Mouse (Mus musculus): ENCODE results near the gene Herpud1. TPM values are rescaled to one million over a fixed set of nuclear protein-coding genes. Genes with fewer than 3 reads are reported as not detected.

Gene Herpud1
- polyA plus RNA-seq, 1 experiment: 218 TPM

- no peaks in the 10 kb centered on the region for H3K27me3 ChIP-seq (ENCODE audit: control insufficient read depth, insufficient read depth, low read length)
- 62% methylated on average over 5 of the region's 5 CpGs for WGBS
- peak overlapping the region; percentile 33; the same call in 1 of the 2 replicates for H3K27ac ChIP-seq (ENCODE audit: control insufficient read depth, insufficient read depth, low read length)
- DNase-seq: no peak
- peaks cover 17% of the 10 kb centered on the region for H3K4me1 ChIP-seq (replicated peaks; ENCODE audit: control insufficient read depth, insufficient read depth, low read length)
- no peak overlapping the region for H3K4me3 ChIP-seq (ENCODE audit: control insufficient read depth, insufficient read depth, low read length)
- no peak for TF ChIP-seq POLR2A (IDR thresholded peaks at IDR 0.05; ENCODE audit: control insufficient read depth, extremely low read depth, insufficient read depth, low read length, poor library complexity)
- TF ChIP-seq CTCF (IDR thresholded peaks at IDR 0.05; ENCODE audit: borderline replicate concordance, control insufficient read depth, extremely low read depth, insufficient read depth, low read length, poor library complexity): no peak
- no peaks in the 10 kb centered on the region for H3K36me3 ChIP-seq (ENCODE audit: control insufficient read depth, insufficient read depth, low read length)
These were observed 15.4 kb upstream of the Herpud1 start for GRCm38 (mm10) chr8:94370839-94371238.

GRCm38 (mm10) chr8:94372955-94373599 lies 13.2 kb upstream of the Herpud1 start:
- WGBS: 63% methylated on average over 6 of the region's 6 CpGs
- peaks cover 21% of the 10 kb centered on the region for H3K4me1 ChIP-seq (replicated peaks; ENCODE audit: control insufficient read depth, insufficient read depth, low read length)
- H3K27ac ChIP-seq (ENCODE audit: control insufficient read depth, insufficient read depth, low read length): 0 out of 2 replicates have a peak overlapping the region, but pooled peaks have one; percentile 22

GRCm38 (mm10) chr8:94375551-94375991 lies 10.7 kb upstream of the Herpud1 start:
- TF ChIP-seq POLR2A (IDR thresholded peaks at IDR 0.05; ENCODE audit: control insufficient read depth, extremely low read depth, insufficient read depth, low read length, poor library complexity): no peak
- no peak for TF ChIP-seq CTCF (IDR thresholded peaks at IDR 0.05; ENCODE audit: borderline replicate concordance, control insufficient read depth, extremely low read depth, insufficient read depth, low read length, poor library complexity)
- Histone ChIP-seq H3K27ac (ENCODE audit: control insufficient read depth, insufficient read depth, low read length) (no peak overlapping the region; the same call in 1 of the 2 replicates), H3K4me3 (ENCODE audit: control insufficient read depth, insufficient read depth, low read length) (no peak overlapping the region), H3K36me3 (ENCODE audit: control insufficient read depth, insufficient read depth, low read length) (no peaks in the 10 kb centered on the region), H3K4me1 (replicated peaks; ENCODE audit: control insufficient read depth, insufficient read depth, low read length) (peaks cover 21% of the 10 kb centered on the region), H3K27me3 (ENCODE audit: control insufficient read depth, insufficient read depth, low read length) (no peaks in the 10 kb centered on the region)
- peak; percentile 20 for DNase-seq
- 16% methylated on average over 3 of the region's 3 CpGs for WGBS

More at GRCm38 (mm10) chr8:94372955-94373599, 13.2 kb upstream of the Herpud1 start:
- Histone ChIP-seq H3K36me3 (ENCODE audit: control insufficient read depth, insufficient read depth, low read length) (no peaks in the 10 kb centered on the region), H3K27me3 (ENCODE audit: control insufficient read depth, insufficient read depth, low read length) (no peaks in the 10 kb centered on the region), H3K4me3 (ENCODE audit: control insufficient read depth, insufficient read depth, low read length) (no peak overlapping the region)
- no peak for TF ChIP-seq CTCF (IDR thresholded peaks at IDR 0.05; ENCODE audit: borderline replicate concordance, control insufficient read depth, extremely low read depth, insufficient read depth, low read length, poor library complexity)
- no peak for TF ChIP-seq POLR2A (IDR thresholded peaks at IDR 0.05; ENCODE audit: control insufficient read depth, extremely low read depth, insufficient read depth, low read length, poor library complexity)
- no peak for DNase-seq

GRCm38 (mm10) chr8:94376176-94376575 lies 10.1 kb upstream of the Herpud1 start:
- H3K36me3 ChIP-seq (ENCODE audit: control insufficient read depth, insufficient read depth, low read length): no peaks in the 10 kb centered on the region
- no peak for DNase-seq
- TF ChIP-seq POLR2A (IDR thresholded peaks at IDR 0.05; ENCODE audit: control insufficient read depth, extremely low read depth, insufficient read depth, low read length, poor library complexity) (no peak), CTCF (IDR thresholded peaks at IDR 0.05; ENCODE audit: borderline replicate concordance, control insufficient read depth, extremely low read depth, insufficient read depth, low read length, poor library complexity) (no peak)
- H3K4me1 ChIP-seq (replicated peaks; ENCODE audit: control insufficient read depth, insufficient read depth, low read length): peaks cover 16% of the 10 kb centered on the region
- H3K27me3 ChIP-seq (ENCODE audit: control insufficient read depth, insufficient read depth, low read length): no peaks in the 10 kb centered on the region
- WGBS: 53% methylated on average over 3 of the region's 3 CpGs
- no peak overlapping the region for H3K27ac ChIP-seq (ENCODE audit: control insufficient read depth, insufficient read depth, low read length)
- H3K4me3 ChIP-seq (ENCODE audit: control insufficient read depth, insufficient read depth, low read length): no peak overlapping the region

- no peaks in the 10 kb centered on the region for H3K36me3 ChIP-seq (ENCODE audit: control insufficient read depth, insufficient read depth, low read length)
- peaks cover 16% of the 10 kb centered on the region for H3K4me1 ChIP-seq (replicated peaks; ENCODE audit: control insufficient read depth, insufficient read depth, low read length)
- TF ChIP-seq POLR2A (IDR thresholded peaks at IDR 0.05; ENCODE audit: control insufficient read depth, extremely low read depth, insufficient read depth, low read length, poor library complexity) (no peak), CTCF (IDR thresholded peaks at IDR 0.05; ENCODE audit: borderline replicate concordance, control insufficient read depth, extremely low read depth, insufficient read depth, low read length, poor library complexity) (no peak)
- H3K27me3 ChIP-seq (ENCODE audit: control insufficient read depth, insufficient read depth, low read length): no peaks in the 10 kb centered on the region
- 99% methylated on average over 2 of the region's 2 CpGs for WGBS
- DNase-seq: no peak
- H3K4me3 ChIP-seq (ENCODE audit: control insufficient read depth, insufficient read depth, low read length): no peak overlapping the region
- H3K27ac ChIP-seq (ENCODE audit: control insufficient read depth, insufficient read depth, low read length): no peak overlapping the region
These were observed 9.7 kb upstream of the Herpud1 start for GRCm38 (mm10) chr8:94376580-94376979.

- DNase-seq: no peak
These were observed 9.2 kb upstream of the Herpud1 start for GRCm38 (mm10) chr8:94377031-94377430.

More at GRCm38 (mm10) chr8:94377031-94377430, 9.2 kb upstream of the Herpud1 start:
- TF ChIP-seq POLR2A (IDR thresholded peaks at IDR 0.05; ENCODE audit: control insufficient read depth, extremely low read depth, insufficient read depth, low read length, poor library complexity): no peak
- no peak for TF ChIP-seq CTCF (IDR thresholded peaks at IDR 0.05; ENCODE audit: borderline replicate concordance, control insufficient read depth, extremely low read depth, insufficient read depth, low read length, poor library complexity)
- WGBS: 88% methylated on average over 4 of the region's 4 CpGs
- Histone ChIP-seq H3K27me3 (ENCODE audit: control insufficient read depth, insufficient read depth, low read length) (no peaks in the 10 kb centered on the region), H3K36me3 (ENCODE audit: control insufficient read depth, insufficient read depth, low read length) (no peaks in the 10 kb centered on the region), H3K4me3 (ENCODE audit: control insufficient read depth, insufficient read depth, low read length) (no peak overlapping the region), H3K4me1 (replicated peaks; ENCODE audit: control insufficient read depth, insufficient read depth, low read length) (peaks cover 16% of the 10 kb centered on the region), H3K27ac (ENCODE audit: control insufficient read depth, insufficient read depth, low read length) (no peak overlapping the region)
